Mouse (Mus musculus) B cell, adult 62 days (primary cell): Measurements from ENCODE around the gene Tbc1d21. TPM values are rescaled to one million over a fixed set of nuclear protein-coding genes. Genes with fewer than 3 reads are reported as not detected.

Experiments used
- total RNA-seq: library from RNA; stranded (reverse); gene quantifications from 4 replicates; pipeline ENCODE4 v1.2.4, GENCODE M21; 2023

The Tbc1d21 gene
- total RNA-seq: not detected in 4 replicates

GRCm38 (mm10) chr9:58370355-58370754, at the start of gene Tbc1d21:
TSS of gene Tbc1d21 (minus strand) at chr9:58370455.

GRCm38 (mm10) chr9:58312944-58313359, 57.3 kb downstream of the Tbc1d21 start, which contains the start of gene Loxl1:
TSS of gene Loxl1 (minus strand) at chr9:58313186.

Other genes with a start within 250 kb of the Tbc1d21 start
- gene Islr, start 166.1 kb downstream of the Tbc1d21 start, total RNA-seq: not detected in 4 replicates
- gene Islr2, start 166.1 kb downstream of the Tbc1d21 start, total RNA-seq: 8.5 to 14.2 TPM (median 11.1 TPM) in 4 replicates
- gene Pml, start 120.7 kb downstream of the Tbc1d21 start, total RNA-seq: 360 to 424 TPM (median 369 TPM) in 4 replicates
- gene Stoml1, start 117.3 kb downstream of the Tbc1d21 start, total RNA-seq: 81.5 to 92.9 TPM (median 88.1 TPM) in 4 replicates
- not detected in 4 replicates for gene Loxl1, start 57.3 kb downstream of the Tbc1d21 start, total RNA-seq
- 0.35 to 0.89 TPM in 2 of 4 replicates, not detected in the others for gene Insyn1, start 118.1 kb upstream of the Tbc1d21 start, total RNA-seq
- 0.66 to 2.2 TPM (median 1.1 TPM) in 4 replicates for gene Cd276, start 185.0 kb upstream of the Tbc1d21 start, total RNA-seq
- 94.6 to 114 TPM (median 99.6 TPM) in 4 replicates for gene Nptn, start 211.8 kb upstream of the Tbc1d21 start, total RNA-seq